Mouse (Mus musculus) bone marrow, adult 2 months (tissue): ENCODE data around the gene Reln. TPM values are rescaled to one million over a fixed set of nuclear protein-coding genes. Genes with fewer than 3 reads are reported as not detected.

Source experiments
- H3K27ac ChIP-seq: fragments of 200-500 bp; 2 replicates; pipeline ENCODE4 v1.5.1; 2012; ENCODE audit warnings: low read depth, mild to moderate bottlenecking, control low read depth, inconsistent platforms, low read length; ENCODE audit not compliant: control insufficient read depth, poor library complexity, insufficient read depth
- H3K4me1 ChIP-seq: fragments of 200-500 bp; 2 replicates; pipeline ENCODE4 v1.6.1; 2011; ENCODE audit warnings: low read length; ENCODE audit not compliant: control insufficient read depth, insufficient read depth
- H3K4me3 ChIP-seq: fragments of 200-500 bp; replicated peaks from 2 replicates; pipeline ENCODE3; 2011; ENCODE audit warnings: mild to moderate bottlenecking, low read depth, low read length, control low read depth; ENCODE audit not compliant: control insufficient read depth
- CTCF ChIP-seq: fragments of 200-500 bp; IDR thresholded peaks from 2 replicates; pipeline ENCODE4 v1.5.1; 2011; ENCODE audit warnings: low read length, control low read depth; ENCODE audit not compliant: control insufficient read depth, insufficient read depth
- POLR2A ChIP-seq: fragments of 200-500 bp; IDR thresholded peaks from 2 replicates; pipeline ENCODE4 v1.6.1; 2011; ENCODE audit warnings: low read depth, mild to moderate bottlenecking, control low read depth, low read length, borderline replicate concordance; ENCODE audit not compliant: control insufficient read depth
- WGBS: fragments of 180-500 bp; shearing (Covaris S2); methylation state at CpG from one replicate; pipeline ENCODE4 v1.1.7; 2018; 5-methylcytosine and 5-hydroxymethylcytosine counted together
- polyA plus RNA-seq: library from polyadenylated mRNA; stranded (reverse); fragments of >200 nt; gene quantifications from 2 replicates; pipeline ENCODE4 v1.2.4, GENCODE M21; 2011; ENCODE audit warnings: low replicate concordance; ENCODE audit not compliant: missing spikeins, insufficient read depth, insufficient read length

Gene Reln
- 5.7 and 8.9 TPM in 2 replicates for polyA plus RNA-seq

- TF ChIP-seq POLR2A: no peak
- TF ChIP-seq CTCF: no peak
- peak within 1 kb of the TSS; percentile 72 for H3K4me3 ChIP-seq
- WGBS: under 1% methylated on average over 63 of the region's 68 CpGs
- no peaks in the 10 kb centered on the region; the same call in 1 of the 2 replicates for H3K4me1 ChIP-seq
- H3K27ac ChIP-seq: peak within 1 kb of the TSS; percentile 58; the same call in 1 of the 2 replicates
These were observed at the start of gene Reln for GRCm38 (mm10) chr5:22344556-22344975. TSS of gene Reln (minus strand) at chr5:22344702.

DNA sequence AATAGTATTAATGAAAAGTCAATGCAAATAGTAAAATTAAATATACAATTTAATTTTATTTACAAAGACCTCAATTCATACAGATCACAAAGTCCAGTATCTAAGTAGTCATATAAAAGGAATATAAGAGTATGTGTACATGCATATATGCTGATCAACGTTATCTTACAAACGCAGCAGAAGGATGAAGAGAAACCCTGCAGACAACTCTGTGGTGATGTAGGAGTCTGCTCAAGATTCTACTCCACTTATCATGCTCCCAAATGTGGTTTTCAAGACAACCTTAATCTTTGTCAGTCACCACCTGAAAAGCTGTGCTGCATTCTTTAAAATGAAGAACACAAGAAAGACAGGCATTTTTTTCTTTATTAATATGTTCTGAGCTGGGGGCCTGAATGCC, 44.0 kb upstream of the Reln start:
- 82% methylated on average over 2 of the region's 2 CpGs for WGBS
- H3K4me3 ChIP-seq: no peak overlapping the region
- no peaks in the 10 kb centered on the region for H3K4me1 ChIP-seq
- TF ChIP-seq POLR2A (no peak), CTCF (no peak)
- H3K27ac ChIP-seq: no peak overlapping the region

GRCm38 (mm10) chr5:22360510-22360909, 16.0 kb upstream of the Reln start:
- TF ChIP-seq POLR2A: no peak
- TF ChIP-seq CTCF: no peak
- H3K4me1 ChIP-seq: no peaks in the 10 kb centered on the region
- 58% methylated on average over 9 of the region's 9 CpGs for WGBS
- H3K4me3 ChIP-seq: no peak overlapping the region
- H3K27ac ChIP-seq: no peak overlapping the region

GRCm38 (mm10) chr5:22348412-22348811, 3.9 kb upstream of the Reln start:
- TF ChIP-seq CTCF (no peak), POLR2A (no peak)
- Histone ChIP-seq H3K4me1 (no peaks in the 10 kb centered on the region; the same call in 1 of the 2 replicates), H3K4me3 (no peak overlapping the region), H3K27ac (no peak overlapping the region)
- 29% methylated on average over 3 of the region's 3 CpGs for WGBS

DNA sequence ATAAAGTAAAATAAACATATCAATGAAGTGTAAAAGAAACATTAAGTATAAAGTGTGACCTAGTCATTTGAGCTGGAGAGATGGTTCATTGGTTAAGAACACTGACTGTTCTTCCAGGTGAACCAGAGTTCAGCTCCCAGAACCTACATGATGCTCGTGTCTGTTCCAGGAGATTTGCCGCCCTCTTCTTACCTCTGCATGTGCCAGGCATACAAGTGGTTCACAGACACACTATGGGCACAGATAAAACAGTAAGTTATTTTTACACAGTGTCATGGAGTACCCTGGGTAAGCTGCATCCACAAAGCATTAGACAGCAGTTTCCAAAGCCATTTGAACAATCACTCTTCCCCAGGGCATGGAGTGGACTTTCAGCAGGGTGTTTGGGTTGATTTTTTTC, 3.2 kb upstream of the Reln start:
- Histone ChIP-seq H3K27ac (no peak overlapping the region), H3K4me1 (no peaks in the 10 kb centered on the region; the same call in 1 of the 2 replicates), H3K4me3 (no peak overlapping the region)
- TF ChIP-seq POLR2A (no peak), CTCF (no peak)
- 69% methylated on average over 2 of the region's 2 CpGs for WGBS

GRCm38 (mm10) chr5:22345894-22346635, 1.6 kb upstream of the Reln start:
- TF ChIP-seq CTCF (no peak), POLR2A (peak; percentile 32; the same call in 1 of the 2 replicates)
- 35% methylated on average over 14 of the region's 14 CpGs for WGBS
- Histone ChIP-seq H3K27ac (no peak overlapping the region; the same call in 1 of the 2 replicates), H3K4me1 (no peaks in the 10 kb centered on the region; the same call in 1 of the 2 replicates), H3K4me3 (no peak overlapping the region)

DNA sequence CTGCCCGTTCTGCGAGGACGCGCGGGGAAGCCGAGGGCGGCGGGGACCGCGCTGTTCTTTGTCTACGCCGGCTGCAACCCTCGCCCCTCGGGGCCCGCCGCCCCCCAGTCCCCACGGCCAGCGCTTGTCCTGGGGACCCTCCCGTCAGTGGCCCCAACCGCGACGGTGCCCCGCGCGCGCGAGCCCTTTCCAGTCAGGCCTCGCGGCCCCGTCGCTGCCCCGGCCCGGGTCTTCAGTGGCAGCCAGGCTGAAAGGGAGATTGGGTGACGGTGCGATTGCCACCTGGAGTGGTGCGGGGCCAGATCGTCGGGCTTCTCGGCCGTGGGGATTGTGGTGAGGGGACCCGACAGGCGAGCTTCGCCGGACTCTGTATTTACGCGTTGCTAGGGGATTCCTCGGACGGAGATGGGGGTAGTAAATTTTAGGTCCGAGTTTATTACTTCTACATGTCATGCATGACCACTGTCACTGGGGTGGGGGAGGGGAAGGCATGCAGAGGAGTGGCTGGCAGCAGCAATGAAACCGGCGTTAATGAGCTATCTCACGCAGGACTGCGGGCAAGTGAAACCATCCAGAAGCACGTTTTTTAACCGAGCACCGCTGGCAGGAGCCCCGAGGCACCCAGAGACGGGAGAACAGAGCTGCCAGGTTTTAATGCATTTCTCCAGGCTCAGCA, 612 bp upstream of the Reln start:
- Histone ChIP-seq H3K4me1 (no peaks in the 10 kb centered on the region; the same call in 1 of the 2 replicates), H3K4me3 (peak overlapping the region; percentile 39), H3K27ac (peak overlapping the region; percentile 58; the same call in 1 of the 2 replicates)
- no peak for TF ChIP-seq POLR2A
- TF ChIP-seq CTCF: no peak
- WGBS: 2% methylated on average over 58 of the region's 58 CpGs
